Mouse (Mus musculus) liver, embryonic 15.5 days (tissue): ENCODE data around the gene Kcnk3. TPM values are rescaled to one million over a fixed set of nuclear protein-coding genes. Genes with fewer than 3 reads are reported as not detected.

Source experiments
- ATAC-seq: fragments of 200-750 bp; cut with Nextera tagmentation; 2 replicates; pipeline ENCODE4 v1.8.0; 2017; ENCODE audit warnings: moderate number of reproducible peaks, mild to moderate bottlenecking, moderate library complexity; ENCODE audit not compliant: insufficient read depth
- H3K27ac ChIP-seq: fragments of 300-500 bp; sonication (generic); replicated peaks from 2 replicates; pipeline ENCODE4 v1.5.1; 2015; ENCODE audit warnings: mild to moderate bottlenecking, inconsistent platforms
- H3K27me3 ChIP-seq: fragments of 300-500 bp; sonication (generic); 2 replicates; pipeline ENCODE4 v1.6.1; 2015; ENCODE audit warnings: mild to moderate bottlenecking, inconsistent platforms
- H3K36me3 ChIP-seq: fragments of 300-500 bp; sonication (generic); replicated peaks from 2 replicates; pipeline ENCODE4 v1.6.1; 2015; ENCODE audit warnings: moderate library complexity, mild to moderate bottlenecking, inconsistent platforms
- H3K4me1 ChIP-seq: fragments of 300-500 bp; sonication (generic); replicated peaks from 2 replicates; pipeline ENCODE4 v1.6.1; 2015; ENCODE audit warnings: inconsistent platforms
- H3K4me2 ChIP-seq: fragments of 300-500 bp; sonication (generic); 2 replicates; pipeline ENCODE4 v1.6.1; 2015; ENCODE audit warnings: moderate library complexity, mild to moderate bottlenecking, inconsistent platforms
- H3K4me3 ChIP-seq: fragments of 300-500 bp; sonication (generic); replicated peaks from 2 replicates; pipeline ENCODE4 v1.5.1; 2015; ENCODE audit warnings: mild to moderate bottlenecking, inconsistent platforms
- H3K9ac ChIP-seq: fragments of 300-500 bp; sonication (generic); 2 replicates; pipeline ENCODE4 v1.6.1; 2015; ENCODE audit warnings: moderate library complexity, mild to moderate bottlenecking, inconsistent platforms
- H3K9me3 ChIP-seq: fragments of 300-500 bp; sonication (generic); replicated peaks from 2 replicates; pipeline ENCODE4 v1.6.1; 2016; ENCODE audit warnings: inconsistent platforms
- WGBS: fragments of 180-500 bp; shearing (Covaris S2); methylation state at CpG from one replicate; pipeline ENCODE4 v1.1.7; 2015; ENCODE audit warnings: mixed read lengths; ENCODE audit not compliant: insufficient replicate concordance; 5-methylcytosine and 5-hydroxymethylcytosine counted together
- polyA plus RNA-seq: library from polyadenylated mRNA; unstranded; fragments of >200 nt; fragmentation: Nextera tagmentation; extraction: Ambion mirVana; gene quantifications from 2 replicates; pipeline ENCODE4 v1.2.1, GENCODE M21; 2015

Kcnk3 gene
- polyA plus RNA-seq, 1 experiment from 2014 or later, result 0.17 TPM

DNA sequence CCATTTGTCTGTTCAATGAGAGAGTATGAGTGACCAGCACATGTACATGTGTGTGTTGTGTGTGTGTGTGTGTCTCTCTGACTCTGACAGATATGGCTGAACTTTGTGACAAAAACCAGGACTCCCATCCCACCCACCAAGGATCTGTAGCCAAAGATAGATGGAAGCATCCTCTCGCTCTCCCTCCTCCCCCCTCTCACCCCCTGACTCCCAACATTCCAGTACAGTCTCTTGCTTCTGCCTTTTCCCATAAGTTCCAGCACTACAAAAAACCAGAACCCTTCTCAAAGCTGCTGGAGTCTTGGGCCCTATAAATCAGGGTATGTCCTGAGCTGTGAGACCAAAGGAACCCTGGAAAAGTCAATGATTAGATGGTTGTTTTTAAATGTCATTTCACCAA is 19.5 kb upstream of the Kcnk3 start:
- no peak overlapping the region for H3K4me3 ChIP-seq
- ATAC-seq, result no peak

DNA sequence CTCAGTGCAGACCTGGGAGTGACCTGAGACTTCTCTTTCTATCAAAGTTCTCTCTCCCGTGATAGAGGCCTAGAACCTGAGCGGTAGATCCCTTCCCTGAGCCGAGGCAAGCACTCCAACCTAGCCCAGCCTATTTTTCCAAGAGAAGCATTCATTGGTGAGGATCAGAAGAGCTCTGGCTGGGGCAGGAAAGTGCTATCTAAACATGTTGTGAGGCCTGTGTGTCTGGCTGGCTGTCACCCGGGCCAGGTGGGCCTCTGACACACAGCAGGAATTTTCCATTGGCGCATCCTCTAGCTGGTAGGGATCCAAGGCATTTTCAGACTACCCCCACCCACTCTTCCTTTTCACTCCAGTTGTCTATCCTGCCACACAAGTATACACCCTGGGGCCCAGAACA is 16.1 kb upstream of the Kcnk3 start:
- Histone ChIP-seq H3K9ac (no peak overlapping the region), H3K4me2 (no peak overlapping the region), H3K4me1 (peaks cover 10% of the 10 kb centered on the region; the same call in 1 of the 2 replicates), H3K9me3 (no peaks in the 10 kb centered on the region), H3K27ac (no peak overlapping the region), H3K4me3 (no peak overlapping the region), H3K27me3 (peaks cover 6% of the 10 kb centered on the region; the same call in 1 of the 2 replicates), H3K36me3 (no peaks in the 10 kb centered on the region)
- WGBS, result 63% methylated on average over 5 of the region's 5 CpGs
- ATAC-seq, result no peak

More for the DNA sequence above, 19.5 kb upstream of the Kcnk3 start:
- H3K9me3 ChIP-seq, result no peaks in the 10 kb centered on the region
- WGBS, result 76% methylated on average over 1 of the region's 1 CpGs
- no peak overlapping the region for H3K9ac ChIP-seq
- H3K4me2 ChIP-seq, result no peak overlapping the region
- no peaks in the 10 kb centered on the region for H3K4me1 ChIP-seq
- H3K36me3 ChIP-seq, result no peaks in the 10 kb centered on the region
- H3K27ac ChIP-seq, result no peak overlapping the region
- H3K27me3 ChIP-seq, result no peaks in the 10 kb centered on the region

GRCm38 (mm10) chr5:30574367-30574766 is 13.6 kb upstream of the Kcnk3 start:
- ATAC-seq, result no peak
- 65% methylated on average over 8 of the region's 8 CpGs for WGBS

GRCm38 (mm10) chr5:30576233-30576632 is 11.7 kb upstream of the Kcnk3 start:
- WGBS, result 30% methylated on average over 7 of the region's 7 CpGs

More at GRCm38 (mm10) chr5:30574367-30574766, 13.6 kb upstream of the Kcnk3 start:
- no peak overlapping the region for H3K9ac ChIP-seq
- H3K9me3 ChIP-seq, result no peaks in the 10 kb centered on the region
- H3K36me3 ChIP-seq, result no peaks in the 10 kb centered on the region
- no peak overlapping the region for H3K27ac ChIP-seq
- no peak overlapping the region for H3K4me2 ChIP-seq
- H3K4me3 ChIP-seq, result no peak overlapping the region
- H3K27me3 ChIP-seq, result peaks cover 16% of the 10 kb centered on the region; the same call in 1 of the 2 replicates
- H3K4me1 ChIP-seq, result peaks cover 10% of the 10 kb centered on the region; the same call in 1 of the 2 replicates

GRCm38 (mm10) chr5:30577251-30577650 is 10.7 kb upstream of the Kcnk3 start:
- 53% methylated on average over 9 of the region's 9 CpGs for WGBS

More at GRCm38 (mm10) chr5:30576233-30576632, 11.7 kb upstream of the Kcnk3 start:
- ATAC-seq, result 0 out of 2 replicates have a peak, but pooled peaks have one; percentile 31
- Histone ChIP-seq H3K9me3 (no peaks in the 10 kb centered on the region), H3K27me3 (peaks cover 16% of the 10 kb centered on the region; the same call in 1 of the 2 replicates), H3K4me2 (no peak overlapping the region), H3K9ac (no peak overlapping the region), H3K27ac (no peak overlapping the region), H3K4me3 (no peak overlapping the region), H3K36me3 (no peaks in the 10 kb centered on the region), H3K4me1 (peaks cover 10% of the 10 kb centered on the region; the same call in 1 of the 2 replicates)

DNA sequence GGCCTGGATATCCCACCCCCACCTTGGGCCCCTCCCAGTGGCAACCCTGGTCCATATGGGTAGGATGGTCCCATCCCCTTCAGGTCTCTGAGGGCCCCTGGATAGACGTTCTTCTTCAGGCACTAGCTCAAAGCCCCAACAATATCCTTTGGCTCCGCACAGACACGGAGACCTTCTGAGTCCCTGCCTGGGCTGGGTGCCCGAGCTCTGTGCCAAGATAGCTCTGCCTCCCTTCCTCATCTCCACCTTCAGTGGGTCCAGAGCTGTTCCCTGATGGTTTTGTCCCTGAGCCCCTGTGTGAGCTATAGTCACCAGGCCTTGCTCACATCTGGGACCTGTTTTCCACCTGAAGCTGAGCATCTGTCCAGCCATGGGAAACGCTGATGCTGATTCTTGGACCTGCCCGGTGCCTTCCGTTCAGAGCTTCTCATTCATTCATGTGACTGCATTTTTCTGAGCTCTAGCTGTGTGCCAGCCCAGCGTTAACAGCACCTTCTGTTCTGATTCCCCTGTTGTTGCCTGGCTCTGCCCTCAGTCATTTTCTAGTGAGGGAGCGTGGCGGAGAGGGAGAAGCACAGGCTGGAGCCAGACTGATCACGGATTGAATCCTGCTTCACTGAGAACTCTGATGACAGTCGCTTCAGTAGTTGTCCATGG is 10.2 kb upstream of the Kcnk3 start:
- peaks cover 10% of the 10 kb centered on the region; the same call in 1 of the 2 replicates for H3K4me1 ChIP-seq
- no peaks in the 10 kb centered on the region for H3K36me3 ChIP-seq
- no peak overlapping the region for H3K27ac ChIP-seq
- no peak overlapping the region for H3K4me3 ChIP-seq
- WGBS, result 59% methylated on average over 12 of the region's 12 CpGs
- H3K4me2 ChIP-seq, result no peak overlapping the region
- no peak overlapping the region for H3K9ac ChIP-seq
- no peak for ATAC-seq
- peaks cover 16% of the 10 kb centered on the region; the same call in 1 of the 2 replicates for H3K27me3 ChIP-seq
- H3K9me3 ChIP-seq, result no peaks in the 10 kb centered on the region

More at GRCm38 (mm10) chr5:30577251-30577650, 10.7 kb upstream of the Kcnk3 start:
- H3K27me3 ChIP-seq, result peaks cover 16% of the 10 kb centered on the region; the same call in 1 of the 2 replicates
- H3K36me3 ChIP-seq, result no peaks in the 10 kb centered on the region
- no peak overlapping the region for H3K9ac ChIP-seq
- H3K9me3 ChIP-seq, result no peaks in the 10 kb centered on the region
- ATAC-seq, result no peak
- H3K4me1 ChIP-seq, result peaks cover 10% of the 10 kb centered on the region; the same call in 1 of the 2 replicates
- H3K4me2 ChIP-seq, result no peak overlapping the region
- H3K4me3 ChIP-seq, result no peak overlapping the region
- H3K27ac ChIP-seq, result no peak overlapping the region

DNA sequence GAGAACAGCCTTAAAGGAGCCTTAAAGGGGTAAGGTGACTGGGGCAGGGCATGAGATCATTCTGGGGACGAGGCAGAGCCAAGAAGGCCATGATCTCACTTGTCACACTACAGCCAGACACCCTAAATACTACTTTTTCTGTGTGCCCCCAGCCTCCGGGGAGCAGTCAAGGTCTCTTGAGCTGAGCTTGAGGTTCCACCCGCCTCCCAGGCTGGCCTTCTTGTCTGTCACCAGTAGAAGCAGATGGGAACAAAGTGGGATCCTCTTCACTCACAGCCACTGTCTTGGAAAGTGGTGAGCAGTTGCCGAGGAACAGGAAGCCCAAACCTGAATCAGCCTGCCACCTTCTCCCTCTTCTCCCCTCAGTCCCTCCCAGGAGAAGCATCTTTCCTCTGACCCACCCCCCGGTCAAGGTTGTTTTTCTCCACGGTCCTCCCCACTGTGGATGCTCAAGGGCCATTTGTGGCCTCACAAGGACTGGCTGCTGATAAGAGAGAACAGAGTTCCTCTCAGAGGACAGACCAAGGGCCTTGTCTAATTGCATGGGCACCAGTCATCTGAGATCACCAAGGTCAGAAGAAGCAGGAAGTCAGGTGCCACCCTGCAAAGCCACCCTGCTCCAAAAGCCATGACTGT is 9.4 kb upstream of the Kcnk3 start:
- Histone ChIP-seq H3K27me3 (peaks cover 18% of the 10 kb centered on the region; the same call in 1 of the 2 replicates), H3K36me3 (no peaks in the 10 kb centered on the region), H3K4me1 (peaks cover 10% of the 10 kb centered on the region; the same call in 1 of the 2 replicates), H3K27ac (no peak overlapping the region), H3K4me3 (no peak overlapping the region), H3K9ac (no peak overlapping the region), H3K4me2 (no peak overlapping the region), H3K9me3 (no peaks in the 10 kb centered on the region)
- no peak for ATAC-seq
- 45% methylated on average over 6 of the region's 6 CpGs for WGBS

DNA sequence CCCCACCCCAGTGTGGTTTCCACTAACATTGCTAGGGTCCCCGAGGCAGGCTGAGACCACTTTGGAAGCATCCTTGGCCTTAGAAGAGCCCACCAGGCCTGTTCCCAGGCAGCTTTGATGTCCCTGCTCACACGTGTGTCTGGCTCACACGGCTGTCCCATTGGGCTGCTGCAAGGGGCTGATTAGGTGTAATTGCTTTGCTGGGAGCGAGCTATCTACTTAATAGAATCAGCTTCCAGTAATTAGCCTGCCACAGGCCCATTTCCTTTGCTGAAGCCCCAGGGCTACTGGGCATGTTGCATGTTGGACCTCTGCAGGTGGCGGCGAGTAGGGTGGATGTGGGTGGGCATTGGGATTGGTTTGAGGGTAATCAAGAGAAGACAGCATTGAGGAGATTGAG is 7.2 kb upstream of the Kcnk3 start:
- H3K9ac ChIP-seq, result no peak overlapping the region
- H3K27ac ChIP-seq, result no peak overlapping the region
- peaks cover 28% of the 10 kb centered on the region for H3K27me3 ChIP-seq
- H3K4me3 ChIP-seq, result no peak overlapping the region
- 41% methylated on average over 6 of the region's 6 CpGs for WGBS
- no peaks in the 10 kb centered on the region for H3K36me3 ChIP-seq
- ATAC-seq, result no peak
- no peaks in the 10 kb centered on the region for H3K9me3 ChIP-seq
- no peak overlapping the region for H3K4me2 ChIP-seq
- H3K4me1 ChIP-seq, result peaks cover 10% of the 10 kb centered on the region; the same call in 1 of the 2 replicates

DNA sequence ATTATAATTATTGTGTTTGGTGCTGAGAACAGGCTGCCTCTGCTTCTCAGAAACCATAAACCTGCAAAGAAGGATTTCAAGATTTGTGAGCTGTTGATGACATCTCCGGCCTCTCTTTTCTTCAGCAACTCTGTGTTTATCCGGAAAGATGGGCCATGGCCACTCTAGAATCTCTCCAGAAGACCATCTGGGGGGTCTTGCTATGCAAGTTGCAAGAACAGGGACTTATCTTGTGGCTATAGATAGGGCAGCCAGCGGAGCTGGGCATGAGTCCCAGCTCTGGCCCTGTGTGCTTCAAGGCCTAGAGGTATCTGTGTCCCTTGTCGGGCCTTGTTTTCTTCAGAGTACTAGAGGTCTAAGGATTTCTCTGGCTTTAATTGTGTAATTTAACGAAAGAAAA is 6.0 kb upstream of the Kcnk3 start:
- H3K27me3 ChIP-seq, result peaks cover 41% of the 10 kb centered on the region
- H3K27ac ChIP-seq, result no peak overlapping the region
- no peak overlapping the region for H3K4me2 ChIP-seq
- H3K9me3 ChIP-seq, result no peaks in the 10 kb centered on the region
- ATAC-seq, result no peak
- H3K9ac ChIP-seq, result no peak overlapping the region
- no peaks in the 10 kb centered on the region for H3K36me3 ChIP-seq
- no peaks in the 10 kb centered on the region for H3K4me1 ChIP-seq
- WGBS, result 64% methylated on average over 5 of the region's 5 CpGs
- no peak overlapping the region for H3K4me3 ChIP-seq

DNA sequence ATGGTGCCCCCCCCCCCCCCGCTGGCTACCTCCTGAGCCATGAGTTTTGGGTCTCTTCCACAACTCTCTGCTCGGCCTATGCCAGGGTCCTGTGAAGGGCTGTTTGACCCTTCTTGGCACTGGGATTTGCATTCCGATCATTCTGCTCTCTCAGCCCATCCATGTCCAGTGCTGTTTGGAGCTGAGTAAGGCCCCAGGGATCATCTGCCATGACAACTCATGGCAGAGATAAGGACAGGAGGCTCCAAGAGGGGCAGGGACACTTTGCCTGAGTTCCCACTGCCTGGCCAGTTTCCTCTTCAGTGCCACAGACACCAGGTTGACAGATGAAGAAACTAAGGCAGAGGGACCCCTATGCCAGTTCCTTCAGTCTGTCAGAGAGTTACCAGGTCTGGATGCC is 1.4 kb upstream of the Kcnk3 start:
- Histone ChIP-seq H3K27ac (no peak overlapping the region), H3K4me2 (no peak overlapping the region), H3K4me3 (no peak overlapping the region), H3K9ac (no peak overlapping the region), H3K27me3 (peaks cover 77% of the 10 kb centered on the region), H3K9me3 (no peaks in the 10 kb centered on the region), H3K36me3 (no peaks in the 10 kb centered on the region), H3K4me1 (peaks cover 6% of the 10 kb centered on the region; the same call in 1 of the 2 replicates)
- no peak for ATAC-seq
- 56% methylated on average over 3 of the region's 3 CpGs for WGBS

GRCm38 (mm10) chr5:30587101-30587500 is 869 bp upstream of the Kcnk3 start:
- Histone ChIP-seq H3K36me3 (no peaks in the 10 kb centered on the region), H3K27ac (no peak overlapping the region), H3K9me3 (no peaks in the 10 kb centered on the region), H3K4me2 (no peak overlapping the region), H3K27me3 (peaks cover 77% of the 10 kb centered on the region), H3K9ac (no peak overlapping the region), H3K4me1 (peaks cover 6% of the 10 kb centered on the region; the same call in 1 of the 2 replicates), H3K4me3 (no peak overlapping the region)
- ATAC-seq, result no peak
- 12% methylated on average over 2 of the region's 2 CpGs for WGBS
